Mouse (Mus musculus) left cerebral cortex, adult 11 months (tissue): ENCODE results near the gene Nexn.
"Not testable (repeated sequence)": the region's sequence is repeated elsewhere in the genome, so short reads cannot be mapped to it uniquely, and the experiment has no call there.

ENCODE experiments used
- DNase-seq: peaks from one replicate; pipeline ENCODE4 v3.0.0; 2022; ENCODE audit warnings: low spot score

Gene Nexn

DNA sequence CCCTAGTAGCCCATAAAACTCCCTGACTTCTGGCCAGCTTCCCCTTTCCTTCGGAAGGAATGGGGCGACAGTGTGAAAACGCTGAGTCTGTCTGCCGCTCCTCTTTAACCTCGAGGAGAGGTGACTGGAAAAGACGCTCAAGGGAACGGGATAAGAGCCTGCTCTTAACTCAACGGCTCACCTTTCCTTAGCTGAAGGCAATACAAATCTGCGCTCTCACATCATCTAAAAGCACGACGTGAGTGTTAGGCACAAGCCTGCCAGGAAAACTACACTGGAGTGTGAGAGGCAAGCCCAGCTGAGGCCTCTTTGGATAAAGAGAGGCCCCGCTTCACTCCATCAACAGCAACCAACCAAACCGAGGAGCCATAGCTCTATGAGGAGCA, at the start of gene Nexn:
TSS of gene Nexn (minus strand) at position 315 of the 386 bp plus-strand sequence.
- DNase-seq = no peak

DNA sequence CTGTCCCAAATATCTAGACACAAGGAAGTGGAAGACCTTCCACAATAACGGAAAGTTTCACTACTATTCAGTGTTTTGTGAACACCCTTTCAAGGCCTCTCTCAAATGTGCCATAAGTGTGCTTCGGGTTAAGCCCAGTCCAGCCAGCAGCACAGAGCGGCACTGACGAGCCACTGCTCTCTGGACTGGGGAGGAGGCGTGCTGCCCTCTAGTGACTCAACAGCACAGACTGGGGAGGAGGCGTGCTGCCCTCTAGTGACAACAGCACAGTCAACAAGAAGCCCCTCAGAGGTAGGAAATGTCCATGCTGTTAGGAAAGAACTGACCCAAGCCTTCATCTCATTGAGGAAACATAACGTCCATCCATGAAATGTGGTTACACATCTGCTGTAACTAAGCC, 49.5 kb upstream of the Nexn start:
- peak; percentile 42 for DNase-seq

DNA sequence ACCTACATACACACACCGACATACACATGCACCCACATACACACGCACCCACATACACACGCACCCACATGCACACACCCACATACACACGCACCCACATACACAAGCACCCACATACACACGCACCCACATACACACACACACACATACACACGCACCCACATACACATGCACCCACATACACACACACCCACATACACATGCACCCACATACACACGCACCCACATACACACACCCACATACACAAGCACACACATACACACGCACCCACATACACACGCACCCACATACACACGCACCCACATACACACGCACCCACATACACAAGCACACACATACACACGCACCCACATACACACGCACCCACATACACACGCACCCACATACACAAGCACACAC, 48.5 kb upstream of the Nexn start:
- DNase-seq = not testable (repeated sequence)

DNA sequence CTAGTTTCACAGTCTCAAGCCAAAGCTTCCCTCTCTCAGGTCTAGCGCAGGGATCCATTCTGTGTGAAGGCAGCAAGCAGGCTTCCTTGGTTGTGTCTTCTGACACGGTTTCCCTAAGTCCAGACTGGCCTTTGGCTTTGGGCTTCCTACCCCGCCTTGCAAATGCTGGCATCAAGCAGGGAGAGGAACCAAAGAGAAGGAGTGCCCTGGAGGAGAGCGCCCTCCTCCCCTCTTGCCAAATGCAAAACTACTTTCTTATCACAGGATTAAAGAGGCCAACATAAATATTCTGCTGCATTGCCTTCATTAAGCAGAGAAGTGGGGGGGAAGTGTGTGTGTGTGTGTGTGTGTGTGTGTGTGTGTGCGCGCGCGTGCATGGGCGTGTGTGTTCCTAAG, 43.1 kb upstream of the Nexn start:
- DNase-seq = no peak

DNA sequence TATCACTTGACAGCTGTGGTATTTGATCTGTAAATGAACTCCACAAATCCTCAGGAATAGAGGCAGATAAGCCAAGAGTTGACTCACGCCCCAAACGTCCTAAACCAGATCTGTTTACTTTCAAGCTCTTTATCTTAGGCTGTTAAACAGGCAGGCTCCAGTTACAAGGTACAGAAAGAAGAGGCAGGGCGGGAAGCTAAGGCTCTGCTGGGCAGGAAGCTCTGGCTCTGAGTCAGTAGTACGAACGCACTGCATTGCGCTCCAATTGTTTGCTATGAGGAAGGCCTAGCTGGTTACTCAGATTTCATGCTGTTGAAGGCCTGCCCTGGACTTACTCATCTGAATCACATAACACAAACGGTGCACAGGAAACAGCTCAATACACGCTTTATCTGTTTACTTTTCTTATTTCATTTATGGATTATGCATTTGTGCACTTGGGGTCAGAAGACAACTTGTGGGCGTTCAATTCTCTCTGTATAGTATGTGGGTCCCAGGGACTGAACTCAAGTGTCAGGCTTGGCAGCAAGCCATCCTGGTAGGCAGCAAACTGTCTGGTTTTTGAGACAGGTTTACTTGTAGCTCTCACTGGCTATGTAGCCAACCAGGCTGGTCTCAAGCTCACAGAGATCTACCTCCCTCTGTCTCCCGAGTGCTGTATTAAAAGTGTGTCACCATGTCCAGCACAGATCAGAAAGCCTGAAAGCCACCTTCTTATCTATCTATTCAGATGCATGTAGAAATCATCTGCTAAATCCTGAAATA, 42.5 kb upstream of the Nexn start:
- DNase-seq = no peak

DNA sequence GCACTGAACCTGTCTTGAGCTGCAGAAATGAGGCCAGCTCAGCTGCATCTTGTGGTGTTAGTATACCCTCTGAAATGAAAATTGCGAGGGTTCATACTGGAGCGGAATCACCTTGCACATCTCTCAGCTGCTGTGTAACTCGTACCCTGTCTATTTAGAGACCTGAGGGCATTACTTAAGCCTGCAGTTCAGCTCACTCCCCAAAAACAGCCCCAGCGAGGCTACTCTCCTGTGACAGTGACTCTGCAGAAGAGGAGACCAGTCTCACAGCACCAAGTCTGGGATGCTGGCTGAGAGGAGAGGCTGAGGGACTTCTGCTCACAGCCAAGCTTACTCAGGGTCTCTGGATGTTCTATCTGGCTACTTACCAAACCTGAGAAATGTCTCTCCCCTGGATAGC, 39.8 kb upstream of the Nexn start:
- no peak for DNase-seq

DNA sequence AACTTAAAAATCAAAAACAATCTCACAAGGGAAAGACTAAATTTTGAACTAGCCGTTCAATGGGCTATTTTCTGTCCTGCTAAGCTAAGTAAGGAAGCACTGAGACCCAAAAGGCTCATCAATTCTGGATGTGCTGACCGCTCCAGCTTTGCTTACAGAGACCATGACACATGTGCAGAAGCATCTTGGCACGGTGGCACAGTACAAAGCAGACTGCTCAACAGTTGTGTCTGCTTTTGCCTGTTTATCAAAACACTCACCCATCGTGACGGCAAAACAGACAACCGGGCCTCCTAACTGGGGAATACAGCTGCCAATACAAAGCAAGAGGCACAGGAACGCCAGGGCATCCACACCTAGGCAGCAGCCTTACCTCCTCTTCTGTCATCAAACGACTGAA, 38.9 kb upstream of the Nexn start:
- DNase-seq = no peak

DNA sequence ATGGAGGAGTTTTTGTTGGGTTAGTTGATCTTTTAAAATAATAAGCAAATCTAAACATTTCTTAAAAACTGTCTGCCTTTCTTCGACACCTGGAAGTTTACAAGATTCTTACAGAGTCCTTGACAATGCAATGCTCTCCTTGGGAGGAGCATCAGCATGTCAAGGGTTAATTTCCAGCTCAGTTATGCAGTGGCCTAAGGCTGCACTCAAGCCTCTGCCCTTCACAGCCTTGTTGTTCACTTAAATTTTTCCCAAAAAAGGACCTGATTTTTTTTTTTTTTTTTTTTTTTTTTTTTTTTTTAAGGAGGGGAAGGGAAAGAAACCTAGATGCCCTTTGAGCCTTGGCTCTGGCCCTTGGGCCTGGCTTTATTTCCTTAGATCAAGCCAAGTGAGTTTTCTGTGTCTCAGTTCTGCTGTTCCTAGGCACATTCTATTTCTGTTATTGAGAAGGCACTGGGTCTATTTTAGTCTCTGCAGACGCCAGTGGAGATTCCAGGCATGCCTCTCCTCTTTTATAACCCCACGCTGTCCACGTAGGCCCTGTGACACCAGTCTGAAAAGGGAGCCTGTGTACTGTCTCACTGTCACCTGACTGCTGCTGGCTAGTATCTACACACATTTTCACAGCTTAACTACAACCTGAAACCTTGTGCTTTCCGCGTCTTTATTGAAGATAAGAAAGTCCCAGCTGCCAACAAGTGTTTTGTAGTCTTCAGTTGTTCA, 38.1 kb upstream of the Nexn start:
- DNase-seq = no peak

DNA sequence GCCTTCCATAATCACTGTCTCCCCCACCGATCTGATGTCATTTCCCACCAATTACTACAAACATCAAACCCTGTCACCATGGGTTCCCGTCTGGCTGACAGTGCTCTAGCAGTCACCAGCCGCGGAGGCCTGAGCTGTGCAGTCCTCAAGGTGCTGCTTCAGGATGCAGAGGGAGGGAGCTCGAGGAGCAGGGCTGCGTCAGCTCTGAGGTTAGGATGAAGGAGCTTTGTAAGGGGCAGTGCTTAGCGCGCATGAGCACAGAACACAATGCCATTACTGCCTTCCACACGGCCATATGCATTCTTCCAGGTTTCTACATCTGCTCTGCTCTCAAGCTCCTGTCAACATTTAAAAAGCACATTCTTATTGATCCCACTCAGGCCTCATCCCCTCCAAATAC, 36.8 kb upstream of the Nexn start:
- DNase-seq = no peak

DNA sequence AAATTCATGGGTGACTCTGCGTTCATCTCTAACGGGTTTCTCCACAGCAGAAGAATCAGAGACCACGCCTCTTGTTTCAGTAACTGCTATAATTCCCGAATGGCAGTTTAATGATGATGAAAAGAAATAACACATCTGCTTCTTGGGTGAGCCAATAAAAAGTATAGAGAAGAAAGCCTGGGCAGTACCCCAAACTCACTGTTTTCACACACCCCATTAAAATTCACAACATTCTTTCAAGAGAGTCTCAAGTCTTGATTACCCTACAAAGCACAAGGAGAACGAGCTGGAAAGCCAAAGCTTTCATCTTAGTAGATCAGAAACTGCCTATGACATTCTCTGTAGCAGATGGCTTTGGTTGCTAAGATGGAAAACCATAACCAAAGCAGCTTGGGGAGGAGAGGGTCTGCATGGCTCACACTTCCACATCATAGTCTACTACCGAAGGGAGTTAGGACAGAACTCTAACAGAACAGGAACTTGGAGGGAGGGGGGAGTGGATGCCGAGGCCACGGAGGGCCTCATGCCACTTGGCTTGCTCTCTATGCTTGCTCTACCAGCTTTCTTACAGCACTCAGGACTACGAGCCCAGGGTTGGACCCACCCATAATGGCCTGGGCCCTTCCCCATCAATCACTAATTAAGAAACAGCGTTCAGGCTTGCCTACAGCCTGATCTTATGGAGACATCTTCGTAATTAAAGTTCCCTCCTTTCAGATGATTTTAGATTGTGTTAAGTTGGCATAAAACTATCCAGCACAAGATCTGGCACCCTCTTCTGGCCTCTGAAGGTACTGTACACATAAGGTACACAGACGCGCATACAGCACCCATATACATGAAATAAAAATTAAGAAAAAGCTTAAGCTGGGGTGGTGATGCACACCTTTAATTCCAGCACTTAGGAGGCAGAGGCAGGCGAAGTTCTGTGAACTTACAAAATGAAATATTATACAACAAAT, 34.5 kb upstream of the Nexn start:
- DNase-seq = no peak

DNA sequence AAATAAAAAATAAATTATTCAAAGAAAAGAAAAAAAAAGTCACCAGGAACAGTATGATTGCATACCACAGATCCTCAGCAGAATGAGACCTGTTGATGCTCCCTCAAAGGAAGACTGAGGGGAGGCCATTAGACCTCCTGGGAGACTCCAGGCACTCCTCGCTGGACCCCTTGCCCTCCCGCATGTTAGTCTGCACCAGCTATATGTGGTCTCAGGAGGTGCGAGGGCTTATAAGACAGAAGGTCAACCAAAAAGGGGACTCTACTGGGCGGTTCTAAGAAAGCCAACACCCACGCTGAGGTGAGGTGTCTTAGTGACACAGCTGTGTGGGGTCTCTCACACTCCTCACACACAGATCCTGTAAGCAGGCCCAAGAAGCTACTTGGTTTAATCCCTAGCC, 29.7 kb upstream of the Nexn start:
- no peak for DNase-seq

DNA sequence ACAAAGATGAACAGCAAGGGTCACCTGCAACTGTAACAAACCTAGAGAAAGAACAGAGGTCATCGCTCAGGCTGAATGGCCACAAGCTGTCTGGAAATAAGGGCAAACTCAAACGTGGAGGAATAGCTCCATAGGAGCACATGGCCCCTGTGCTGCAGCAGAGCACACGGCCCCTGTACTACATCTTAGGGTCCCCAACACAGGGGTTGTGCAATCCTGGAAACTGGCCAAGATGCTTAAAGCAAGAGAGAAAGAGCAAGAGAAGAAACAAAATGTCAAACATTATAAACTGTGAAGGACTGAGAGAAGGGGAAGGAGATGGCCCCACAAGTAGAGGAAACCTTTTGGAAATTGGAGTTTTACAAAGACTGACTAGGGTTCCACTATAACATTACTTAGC, 28.2 kb upstream of the Nexn start:
- no peak for DNase-seq

DNA sequence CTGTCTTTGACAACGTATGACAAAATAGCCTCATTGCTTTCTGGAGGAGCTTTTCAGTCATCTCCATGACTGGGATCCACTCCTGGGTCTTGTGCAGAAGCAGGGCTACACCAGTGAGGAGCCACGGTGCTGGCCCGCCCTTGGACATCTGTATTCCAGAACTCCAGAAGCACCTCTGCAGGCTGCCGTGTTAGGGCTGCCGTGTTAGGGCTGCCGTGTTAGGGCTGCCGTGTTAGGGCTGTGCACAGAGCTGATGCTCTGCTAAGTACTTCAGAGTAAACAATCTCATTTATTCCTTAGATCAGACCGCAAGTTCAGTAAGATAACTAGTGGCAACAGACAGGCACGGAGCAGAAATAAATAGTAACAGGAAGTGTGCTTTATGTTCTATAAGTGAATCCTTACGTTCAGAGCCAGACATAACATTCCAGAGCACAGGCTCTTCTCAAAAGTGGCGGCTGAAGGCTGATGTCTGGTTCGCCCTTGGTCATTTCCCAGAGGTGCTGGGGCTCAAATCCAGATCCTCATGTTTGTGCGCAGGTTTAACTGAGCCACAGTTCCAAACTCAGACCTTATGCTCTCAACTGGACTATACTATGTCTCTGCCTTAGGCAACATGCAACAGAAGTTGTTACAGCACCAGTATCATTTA, 27.5 kb upstream of the Nexn start:
- no peak for DNase-seq

DNA sequence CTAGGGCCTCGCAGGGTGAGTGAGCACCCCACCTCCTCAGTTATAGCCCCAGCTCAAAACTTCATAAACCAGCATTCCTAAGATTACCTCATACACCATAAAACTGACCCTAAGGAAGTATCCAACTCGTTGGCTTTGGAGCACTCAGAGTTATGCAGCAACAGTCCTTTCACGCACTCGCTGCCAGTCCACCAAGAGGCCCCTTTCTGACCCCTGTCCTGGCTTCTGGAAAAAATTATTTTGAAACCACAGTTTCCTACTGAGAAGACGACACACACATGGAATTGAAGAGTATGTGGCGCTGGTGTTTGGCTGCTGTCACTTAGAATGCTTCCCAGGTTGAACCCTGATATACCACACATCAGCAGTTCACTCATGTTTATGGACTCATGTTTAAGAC, 25.7 kb upstream of the Nexn start:
- DNase-seq = no peak

DNA sequence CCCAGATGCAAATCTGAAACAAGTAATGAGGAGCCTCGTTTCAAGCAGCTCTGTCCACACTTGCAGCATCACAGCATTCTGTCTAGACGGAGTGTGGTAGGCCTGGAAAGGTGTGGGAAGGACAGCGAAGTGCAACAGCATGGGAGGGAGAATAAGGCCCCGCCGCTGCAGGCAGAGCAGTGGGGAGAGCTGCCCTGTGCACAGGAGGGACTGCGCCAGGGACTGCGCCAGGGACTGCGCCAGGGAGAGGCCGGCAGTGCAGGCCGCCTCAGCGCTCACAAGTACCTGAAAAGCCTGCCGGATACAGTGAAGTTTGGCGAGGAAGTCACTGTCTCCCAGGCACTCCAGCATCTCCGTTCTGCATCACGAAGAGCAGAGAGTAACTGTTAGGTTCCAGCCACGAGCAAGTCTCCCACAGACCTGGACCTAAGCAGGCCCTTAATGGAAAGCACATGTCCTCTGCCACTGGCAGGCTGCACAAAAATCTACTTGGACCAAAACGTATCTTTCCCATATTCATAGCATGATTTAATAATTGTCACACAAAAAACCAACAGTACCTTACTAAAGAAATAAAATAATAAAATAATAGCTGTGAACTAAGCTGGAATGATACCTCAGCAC, 24.1 kb upstream of the Nexn start:
- no peak for DNase-seq

DNA sequence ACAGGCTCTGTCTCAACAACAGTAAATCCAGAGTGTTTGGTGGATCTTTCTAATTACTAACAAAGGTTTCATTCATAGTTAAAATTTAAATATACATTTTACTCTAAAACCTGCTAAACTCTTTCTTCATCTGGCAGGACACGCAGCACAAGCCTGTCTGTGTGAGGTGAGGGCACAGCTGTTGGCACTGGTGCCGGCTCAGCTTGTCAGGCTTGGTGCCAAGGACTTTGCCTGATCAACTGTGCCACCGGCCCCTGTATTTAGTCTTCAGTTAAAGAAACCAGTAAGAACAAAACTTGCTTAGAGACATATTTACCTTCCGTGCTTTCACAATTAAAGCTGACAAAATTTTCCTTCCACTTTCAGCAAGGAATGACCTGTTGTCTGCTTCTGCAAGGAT, 22.6 kb upstream of the Nexn start:
- DNase-seq = no peak

DNA sequence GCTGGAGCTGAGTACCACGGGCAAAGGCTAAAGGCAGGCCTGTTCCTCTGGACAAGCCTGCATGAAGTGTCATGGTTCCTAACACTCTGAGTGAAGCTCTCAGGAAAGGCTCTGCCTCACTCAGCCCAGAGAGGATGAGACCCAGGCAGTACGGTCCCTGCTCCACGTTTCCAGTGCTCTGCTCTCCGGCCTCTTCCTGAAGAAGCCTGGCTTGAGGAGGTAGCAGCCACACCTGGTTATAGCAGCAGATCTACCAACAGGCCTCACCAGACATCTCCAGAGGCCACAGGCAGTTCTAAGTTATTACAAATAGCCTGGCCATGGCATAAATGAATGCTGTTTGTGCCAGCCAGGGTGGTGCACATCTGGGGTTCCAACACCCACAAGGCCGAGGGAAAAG, 22.1 kb upstream of the Nexn start:
- no peak for DNase-seq

DNA sequence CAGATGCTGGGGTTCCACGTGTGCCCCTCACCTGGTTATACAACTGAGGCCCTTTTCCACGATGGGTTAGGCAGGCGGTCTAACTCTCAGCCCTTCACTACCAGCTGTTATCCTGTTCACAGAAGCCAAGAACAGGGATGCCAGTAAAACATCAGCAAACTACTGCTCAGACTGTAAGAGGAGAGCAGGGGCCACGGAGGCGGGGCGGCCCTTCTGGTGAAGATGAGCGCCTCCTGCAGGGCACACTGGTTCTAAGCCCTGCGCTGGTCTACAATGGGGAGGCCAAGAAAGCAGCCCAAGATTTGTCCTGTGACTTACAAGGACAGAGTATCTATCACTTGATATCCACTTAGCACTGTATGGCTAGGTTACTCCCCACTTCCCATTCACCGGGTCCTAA, 21.7 kb upstream of the Nexn start:
- DNase-seq = no peak

DNA sequence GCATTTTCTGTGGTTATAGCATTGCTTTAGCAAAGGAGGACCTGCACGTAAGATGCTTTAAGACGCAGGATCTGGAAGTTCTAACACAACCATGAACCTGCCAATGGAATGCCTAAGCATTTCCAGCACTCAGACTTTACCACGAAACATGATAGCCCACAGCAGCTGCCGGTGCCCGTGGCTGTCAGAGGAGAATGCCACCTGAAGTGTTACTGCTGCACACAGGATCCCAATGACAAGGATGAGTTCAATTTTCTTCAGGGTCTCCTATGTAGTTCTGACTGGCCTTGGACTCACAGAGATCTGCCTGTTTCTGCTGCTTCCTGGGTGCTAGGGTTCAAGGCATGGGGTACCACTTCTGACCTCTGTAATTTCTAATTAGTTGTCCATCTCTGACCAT, 18.6 kb upstream of the Nexn start:
- no peak for DNase-seq

DNA sequence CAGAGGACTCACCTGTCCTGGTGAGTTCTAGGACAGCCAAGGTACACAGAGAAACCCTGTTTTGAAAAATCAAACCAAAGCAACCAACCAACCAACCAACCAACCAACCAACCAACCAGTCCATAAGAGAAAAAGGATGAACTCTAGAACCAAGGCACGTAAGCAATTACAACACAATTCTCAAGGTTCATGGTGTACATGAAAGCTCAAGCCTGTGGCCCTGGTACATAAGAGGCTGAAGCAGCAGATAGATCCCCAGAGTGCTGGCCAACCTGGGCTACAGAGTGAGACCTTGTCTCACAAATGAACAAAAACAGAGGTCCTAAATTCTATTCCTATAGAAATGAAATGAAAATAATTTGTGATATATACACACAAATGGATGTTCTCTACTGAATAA, 18.2 kb upstream of the Nexn start:
- no peak for DNase-seq

DNA sequence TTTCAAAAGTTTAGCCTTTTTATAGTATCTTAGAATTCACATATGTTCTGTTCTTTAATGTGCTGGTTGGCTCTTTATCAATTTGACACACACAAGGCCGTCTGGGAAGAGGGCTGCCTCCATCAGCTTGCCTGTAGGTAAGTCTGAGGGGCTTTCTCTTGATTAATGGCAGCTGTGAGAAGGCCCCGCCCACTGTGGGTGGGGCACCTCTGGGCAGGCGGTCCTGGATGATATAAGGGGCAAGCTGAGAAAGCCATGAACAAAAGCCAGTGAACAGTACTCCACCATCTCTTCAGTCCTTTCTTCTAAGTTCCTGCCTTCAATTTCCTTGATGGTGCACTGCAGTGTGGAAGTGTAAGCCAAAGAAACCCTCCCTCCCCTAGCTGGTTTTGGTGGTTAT, 16.0 kb upstream of the Nexn start:
- DNase-seq = no peak

DNA sequence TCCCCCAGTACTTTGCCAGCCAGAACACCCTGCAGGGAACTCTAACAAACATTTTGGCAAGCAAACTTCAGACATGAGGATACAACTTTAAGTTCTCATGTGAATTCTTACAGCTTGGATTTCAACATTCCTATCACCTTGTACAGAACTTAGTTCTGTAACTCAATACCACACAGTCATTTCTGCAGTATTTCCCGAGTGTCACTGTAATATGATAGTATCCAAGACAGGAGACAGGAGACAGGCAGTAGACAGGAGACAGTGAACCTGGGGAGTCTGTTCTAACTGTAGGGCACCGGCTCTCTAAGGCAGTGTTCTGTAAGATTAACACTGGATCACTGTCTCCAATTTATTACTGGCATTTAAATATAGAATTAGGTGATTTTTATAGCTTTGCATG, 12.3 kb upstream of the Nexn start:
- no peak for DNase-seq
